Mouse (Mus musculus): ENCODE measurements around the gene Vamp1.

DNA sequence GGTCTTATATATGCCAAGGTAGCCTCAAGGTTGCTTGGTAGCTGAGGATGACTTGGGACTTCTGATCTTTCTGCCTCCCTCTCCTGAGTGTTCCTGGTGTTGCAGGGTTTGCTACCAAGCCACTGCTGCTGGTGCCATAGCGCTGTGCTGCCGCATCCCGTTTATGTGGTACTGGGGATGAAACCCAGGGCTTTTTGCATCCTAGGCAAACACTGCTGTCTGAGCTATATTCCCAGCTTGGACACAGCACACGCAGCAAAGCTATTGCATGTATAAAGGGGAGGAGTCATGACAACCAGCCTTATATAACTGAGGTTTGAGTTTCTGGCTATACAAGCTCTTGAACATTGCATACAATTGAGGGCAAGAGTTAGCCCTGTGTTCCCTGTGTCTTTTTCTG, 22.1 kb downstream of the Vamp1 start:
- TF ChIP-seq CTCF (IDR thresholded peaks at IDR 0.05 in 2 of 3, conservative IDR thresholded peaks at IDR 0.05 in 1 of 3; ENCODE audit: control insufficient read depth in 1 of 3, insufficient read depth in 1 of 3, low read depth in 2 of 3, low read length in 3 of 3, poor library complexity in 1 of 3, severe bottlenecking in 1 of 3) (no peak), UBTF (IDR thresholded peaks at IDR 0.05; ENCODE audit: borderline replicate concordance, insufficient read depth, low read depth, low read length) (no peak), NELFE (IDR thresholded peaks at IDR 0.05; ENCODE audit: low read depth, low read length) (no peak), ZNF384 (IDR thresholded peaks at IDR 0.05; ENCODE audit: low read depth, low read length) (no peak), TCF12 (IDR thresholded peaks at IDR 0.05; ENCODE audit: low read depth, low read length) (no peak), MAFK (IDR thresholded peaks at IDR 0.05; ENCODE audit: borderline replicate concordance, low read depth, low read length) (no peak)
